Mouse (Mus musculus) embryonic facial prominence, embryonic 15.5 days (tissue): ENCODE results near the gene Omg. TPM values are rescaled to one million over a fixed set of nuclear protein-coding genes. Genes with fewer than 3 reads are reported as not detected.

ENCODE experiments used
- ATAC-seq: fragments of 200-750 bp; cut with Nextera tagmentation; 2 replicates; pipeline ENCODE4 v1.8.0; 2017; ENCODE audit warnings: low read depth, moderate TSS enrichment; ENCODE audit not compliant: insufficient number of reproducible peaks, low FRiP score, low TSS enrichment
- H3K27ac ChIP-seq: fragments of 300-500 bp; sonication (generic); replicated peaks from 2 replicates; pipeline ENCODE4 v1.5.1; 2015; ENCODE audit warnings: mild to moderate bottlenecking, inconsistent platforms
- H3K27me3 ChIP-seq: fragments of 300-500 bp; sonication (generic); 2 replicates; pipeline ENCODE4 v1.6.1; 2015; ENCODE audit warnings: inconsistent platforms
- H3K36me3 ChIP-seq: fragments of 300-500 bp; sonication (generic); 2 replicates; pipeline ENCODE4 v1.6.1; 2015; ENCODE audit warnings: mild to moderate bottlenecking, inconsistent platforms
- H3K4me1 ChIP-seq: fragments of 300-500 bp; sonication (generic); 2 replicates; pipeline ENCODE4 v1.6.1; 2015; ENCODE audit warnings: inconsistent platforms
- H3K4me2 ChIP-seq: fragments of 300-500 bp; sonication (generic); replicated peaks from 2 replicates; pipeline ENCODE4 v1.6.1; 2015; ENCODE audit warnings: mild to moderate bottlenecking, inconsistent platforms
- H3K4me3 ChIP-seq: fragments of 300-500 bp; sonication (generic); replicated peaks from 2 replicates; pipeline ENCODE4 v1.5.1; 2015; ENCODE audit warnings: mild to moderate bottlenecking, inconsistent platforms
- H3K9ac ChIP-seq: fragments of 300-500 bp; sonication (generic); 2 replicates; pipeline ENCODE4 v1.6.1; 2015; ENCODE audit warnings: inconsistent platforms
- H3K9me3 ChIP-seq: fragments of 300-500 bp; sonication (generic); replicated peaks from 2 replicates; pipeline ENCODE4 v1.6.1; 2016; ENCODE audit warnings: inconsistent platforms
- WGBS: fragments of 180-500 bp; shearing (Covaris S2); methylation state at CpG from one replicate; pipeline ENCODE4 v1.1.7; 2015; 5-methylcytosine and 5-hydroxymethylcytosine counted together
- polyA plus RNA-seq: library from polyadenylated mRNA; unstranded; fragments of >200 nt; fragmentation: Nextera tagmentation; extraction: Ambion mirVana; gene quantifications from 2 replicates; pipeline ENCODE4 v1.2.1, GENCODE M21; 2015

The Omg gene
- polyA plus RNA-seq, 1 experiment from 2014 or later, result 0.21 TPM

- no peaks in the 10 kb centered on the region for H3K4me1 ChIP-seq
- H3K4me3 ChIP-seq, result no peak overlapping the region
- H3K27ac ChIP-seq, result no peak overlapping the region
- no peaks in the 10 kb centered on the region for H3K9me3 ChIP-seq
- 87% methylated on average over 3 of the region's 3 CpGs for WGBS
- no peak for ATAC-seq
- no peak overlapping the region for H3K4me2 ChIP-seq
- no peak overlapping the region for H3K9ac ChIP-seq
- H3K27me3 ChIP-seq, result no peaks in the 10 kb centered on the region
- H3K36me3 ChIP-seq, result no peaks in the 10 kb centered on the region; the same call in 1 of the 2 replicates
Observed at GRCm38 (mm10) chr11:79528601-79529000, 24.7 kb upstream of the Omg start.

- Histone ChIP-seq H3K36me3 (no peaks in the 10 kb centered on the region; the same call in 1 of the 2 replicates), H3K4me1 (no peaks in the 10 kb centered on the region), H3K4me2 (no peak overlapping the region), H3K9me3 (no peaks in the 10 kb centered on the region), H3K9ac (no peak overlapping the region), H3K4me3 (no peak overlapping the region), H3K27ac (no peak overlapping the region), H3K27me3 (no peaks in the 10 kb centered on the region)
- WGBS, result 88% methylated on average over 5 of the region's 5 CpGs
- ATAC-seq, result no peak
Observed at GRCm38 (mm10) chr11:79527739-79528384, 24.0 kb upstream of the Omg start.

- H3K27me3 ChIP-seq, result no peaks in the 10 kb centered on the region
- no peak overlapping the region for H3K4me2 ChIP-seq
- no peak overlapping the region for H3K27ac ChIP-seq
- H3K4me3 ChIP-seq, result no peak overlapping the region
- no peak overlapping the region for H3K9ac ChIP-seq
- no peak for ATAC-seq
- H3K36me3 ChIP-seq, result no peaks in the 10 kb centered on the region; the same call in 1 of the 2 replicates
- H3K9me3 ChIP-seq, result no peaks in the 10 kb centered on the region
- 77% methylated on average over 15 of the region's 15 CpGs for WGBS
- no peaks in the 10 kb centered on the region for H3K4me1 ChIP-seq
Observed at GRCm38 (mm10) chr11:79527015-79527738, 23.3 kb upstream of the Omg start.

- no peak overlapping the region for H3K4me2 ChIP-seq
Observed at GRCm38 (mm10) chr11:79526549-79526948, 22.7 kb upstream of the Omg start.

GRCm38 (mm10) chr11:79524310-79524575 lies 20.4 kb upstream of the Omg start:
- Histone ChIP-seq H3K27me3 (no peaks in the 10 kb centered on the region), H3K27ac (no peak overlapping the region), H3K9me3 (no peaks in the 10 kb centered on the region), H3K4me3 (no peak overlapping the region), H3K4me1 (no peaks in the 10 kb centered on the region), H3K36me3 (no peaks in the 10 kb centered on the region; the same call in 1 of the 2 replicates), H3K4me2 (no peak overlapping the region), H3K9ac (no peak overlapping the region)
- no peak for ATAC-seq
- 79% methylated on average over 1 of the region's 1 CpGs for WGBS

More at GRCm38 (mm10) chr11:79526549-79526948, 22.7 kb upstream of the Omg start:
- WGBS, result 89% methylated on average over 3 of the region's 3 CpGs
- Histone ChIP-seq H3K27ac (no peak overlapping the region), H3K4me1 (no peaks in the 10 kb centered on the region), H3K36me3 (no peaks in the 10 kb centered on the region; the same call in 1 of the 2 replicates), H3K4me3 (no peak overlapping the region), H3K9ac (no peak overlapping the region), H3K27me3 (no peaks in the 10 kb centered on the region), H3K9me3 (no peaks in the 10 kb centered on the region)
- no peak for ATAC-seq

GRCm38 (mm10) chr11:79523560-79524309 lies 19.9 kb upstream of the Omg start, which contains the start of gene Evi2b:
Gene Evi2b (minus strand): TSS chr11:79523762.
- Histone ChIP-seq H3K4me2 (no peak within 1 kb of the TSS), H3K36me3 (no peaks in the 10 kb centered on the region; the same call in 1 of the 2 replicates), H3K4me1 (no peaks in the 10 kb centered on the region), H3K27me3 (no peaks in the 10 kb centered on the region), H3K9me3 (no peaks in the 10 kb centered on the region), H3K4me3 (no peak within 1 kb of the TSS), H3K9ac (no peak within 1 kb of the TSS), H3K27ac (no peak within 1 kb of the TSS)
- WGBS, result 66% methylated on average over 10 of the region's 10 CpGs
- no peak for ATAC-seq

GRCm38 (mm10) chr11:79522944-79523343 lies 19.1 kb upstream of the Omg start:
- Histone ChIP-seq H3K9me3 (no peaks in the 10 kb centered on the region), H3K4me3 (no peak overlapping the region), H3K9ac (no peak overlapping the region), H3K4me1 (no peaks in the 10 kb centered on the region), H3K27me3 (no peaks in the 10 kb centered on the region), H3K4me2 (no peak overlapping the region), H3K27ac (no peak overlapping the region), H3K36me3 (no peaks in the 10 kb centered on the region; the same call in 1 of the 2 replicates)
- no peak for ATAC-seq
- 88% methylated on average over 1 of the region's 1 CpGs for WGBS

GRCm38 (mm10) chr11:79521930-79522329 lies 18.0 kb upstream of the Omg start:
- no peak overlapping the region for H3K4me3 ChIP-seq
- H3K27ac ChIP-seq, result no peak overlapping the region
- ATAC-seq, result no peak
- no peak overlapping the region for H3K4me2 ChIP-seq
- no peak overlapping the region for H3K9ac ChIP-seq
- no peaks in the 10 kb centered on the region for H3K9me3 ChIP-seq
- no peaks in the 10 kb centered on the region for H3K27me3 ChIP-seq
- H3K36me3 ChIP-seq, result no peaks in the 10 kb centered on the region
- H3K4me1 ChIP-seq, result no peaks in the 10 kb centered on the region

- H3K4me1 ChIP-seq, result no peaks in the 10 kb centered on the region
- no peaks in the 10 kb centered on the region for H3K9me3 ChIP-seq
- no peak overlapping the region for H3K9ac ChIP-seq
- H3K36me3 ChIP-seq, result no peaks in the 10 kb centered on the region
- H3K27ac ChIP-seq, result no peak overlapping the region
- H3K4me2 ChIP-seq, result no peak overlapping the region
- ATAC-seq, result no peak
- no peaks in the 10 kb centered on the region for H3K27me3 ChIP-seq
- H3K4me3 ChIP-seq, result no peak overlapping the region
Observed at GRCm38 (mm10) chr11:79520772-79521171, 16.9 kb upstream of the Omg start.

GRCm38 (mm10) chr11:79519878-79520291 lies 16.0 kb upstream of the Omg start:
- Histone ChIP-seq H3K4me2 (no peak overlapping the region), H3K36me3 (0 out of 2 replicates have a peak, but pooled peaks cover 4% of the 10 kb centered on the region), H3K4me3 (no peak overlapping the region), H3K9me3 (no peaks in the 10 kb centered on the region), H3K4me1 (0 out of 2 replicates have a peak, but pooled peaks cover 2% of the 10 kb centered on the region), H3K9ac (no peak overlapping the region), H3K27me3 (no peaks in the 10 kb centered on the region), H3K27ac (no peak overlapping the region)
- WGBS, result 38% methylated on average over 1 of the region's 1 CpGs
- ATAC-seq, result no peak

- no peaks in the 10 kb centered on the region for H3K9me3 ChIP-seq
- H3K4me2 ChIP-seq, result no peak overlapping the region
- no peak overlapping the region for H3K4me3 ChIP-seq
- H3K36me3 ChIP-seq, result 0 out of 2 replicates have a peak, but pooled peaks cover 4% of the 10 kb centered on the region
- H3K27me3 ChIP-seq, result no peaks in the 10 kb centered on the region
- H3K27ac ChIP-seq, result no peak overlapping the region
- H3K9ac ChIP-seq, result no peak overlapping the region
- 0 out of 2 replicates have a peak, but pooled peaks cover 2% of the 10 kb centered on the region for H3K4me1 ChIP-seq
- no peak for ATAC-seq
- 75% methylated on average over 6 of the region's 6 CpGs for WGBS
Observed at GRCm38 (mm10) chr11:79519299-79519698, 15.4 kb upstream of the Omg start.
